Mouse (Mus musculus): ENCODE measurements at regions not wholly inside any gene's neighbourhood (a gene's known extent, or its start where the extent isn't known, plus 50 kb on each side); places are given as distances from the start of the nearest gene placed in this dataset.

DNA sequence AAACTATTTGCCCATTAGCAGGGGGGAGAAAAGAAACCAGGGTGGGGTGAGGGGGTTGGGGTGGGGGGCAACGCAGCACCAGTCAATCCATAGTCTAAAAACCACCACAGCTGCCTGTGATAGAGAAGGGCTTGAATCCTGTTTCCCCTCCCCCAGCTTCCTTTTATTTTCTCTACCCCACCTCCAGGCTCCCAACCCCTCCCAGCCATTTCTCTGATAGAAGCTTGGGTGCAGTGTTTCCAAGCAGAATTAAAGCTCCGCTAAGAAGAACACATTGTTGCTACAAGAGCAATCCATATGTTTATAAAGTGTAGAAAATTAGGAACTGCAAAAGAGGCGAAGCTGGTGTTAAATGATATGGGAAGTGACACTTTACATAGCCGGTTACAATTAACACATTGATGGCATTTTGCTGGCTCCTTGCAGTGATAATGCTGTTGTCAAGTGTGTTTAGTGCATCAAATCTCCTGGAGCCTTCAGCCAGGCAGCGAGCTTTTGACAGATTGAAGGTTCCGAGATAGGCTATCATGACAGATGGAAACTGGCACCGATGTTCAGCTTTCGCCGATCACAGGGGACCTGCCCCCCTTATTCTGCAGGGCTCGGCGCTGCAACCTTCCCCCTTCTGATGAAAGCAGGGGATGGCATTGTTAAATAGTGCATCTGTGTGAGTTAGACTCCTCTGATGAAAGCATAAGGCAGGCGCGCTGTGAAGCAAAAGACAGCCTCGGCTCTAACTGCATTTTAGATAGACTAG lies 217.8 kb upstream of the Atp5g3 start:
- no peak for TF ChIP-seq CTCF (IDR thresholded peaks at IDR 0.05; ENCODE audit: insufficient read depth, low read length)
- no peak for TF ChIP-seq POLR2A (IDR thresholded peaks at IDR 0.05; ENCODE audit: borderline replicate concordance, extremely low read depth, low read depth, low read length)
- WGBS: 5% methylated on average over 14 of the region's 14 CpGs
- DNase-seq: no peak
- no peaks in the 10 kb centered on the region for H3K4me1 ChIP-seq (ENCODE audit: control insufficient read depth, insufficient read depth, low read length)
- no peak overlapping the region for H3K4me3 ChIP-seq (replicated peaks; ENCODE audit: extremely low read depth, low read depth, low read length)

DNA sequence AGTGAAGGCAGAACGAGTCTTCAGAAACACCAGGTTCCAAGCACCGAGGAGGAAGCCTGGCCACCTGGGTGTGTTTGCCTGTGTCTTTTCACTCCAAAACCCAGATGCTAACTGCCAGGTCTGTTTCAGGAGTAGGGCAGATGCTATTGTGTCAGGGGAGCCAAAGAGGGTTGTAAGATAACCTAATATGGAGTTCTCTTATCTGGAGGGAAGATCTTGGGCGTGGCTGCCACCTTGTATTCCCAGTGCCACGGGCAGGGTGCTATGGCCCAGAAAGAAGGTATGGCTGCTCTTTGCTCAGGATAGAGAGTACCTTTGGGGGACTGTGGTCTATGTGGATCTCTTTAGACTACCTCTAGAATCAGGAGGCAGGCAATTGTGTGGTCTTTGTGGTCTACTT lies 216.0 kb upstream of the Atp5g3 start:
- 78% methylated on average over 4 of the region's 4 CpGs for WGBS
- TF ChIP-seq CTCF (IDR thresholded peaks at IDR 0.05; ENCODE audit: insufficient read depth, low read length) (no peak), POLR2A (IDR thresholded peaks at IDR 0.05; ENCODE audit: borderline replicate concordance, extremely low read depth, low read depth, low read length) (no peak)
- no peak for DNase-seq
- Histone ChIP-seq H3K4me3 (replicated peaks; ENCODE audit: extremely low read depth, low read depth, low read length) (no peak overlapping the region), H3K4me1 (ENCODE audit: control insufficient read depth, insufficient read depth, low read length) (no peaks in the 10 kb centered on the region)

DNA sequence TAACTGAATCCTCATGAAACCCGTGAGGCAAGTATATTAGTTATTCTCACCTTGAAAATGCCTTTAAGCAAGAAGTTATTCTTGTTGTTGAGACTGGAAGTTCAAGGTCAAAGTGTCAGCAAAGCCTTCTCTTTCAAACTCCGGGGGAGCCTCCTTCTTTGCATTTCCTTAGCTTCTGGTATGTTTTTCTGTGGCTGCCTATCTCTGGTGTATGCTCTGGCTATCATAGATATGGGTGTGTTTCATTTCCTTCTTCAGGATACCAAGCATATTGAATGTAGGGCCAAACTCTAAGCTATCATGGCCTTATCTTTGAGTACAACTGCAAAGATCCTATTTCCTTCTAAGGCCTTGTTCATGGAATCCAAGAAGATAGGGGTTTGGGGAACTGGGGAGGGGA lies 213.1 kb upstream of the Atp5g3 start:
- no peak for DNase-seq
- no peak overlapping the region for H3K4me3 ChIP-seq (replicated peaks; ENCODE audit: extremely low read depth, low read depth, low read length)
- no peaks in the 10 kb centered on the region for H3K4me1 ChIP-seq (ENCODE audit: control insufficient read depth, insufficient read depth, low read length)
- 61% methylated on average over 2 of the region's 2 CpGs for WGBS
- TF ChIP-seq POLR2A (IDR thresholded peaks at IDR 0.05; ENCODE audit: borderline replicate concordance, extremely low read depth, low read depth, low read length): no peak

DNA sequence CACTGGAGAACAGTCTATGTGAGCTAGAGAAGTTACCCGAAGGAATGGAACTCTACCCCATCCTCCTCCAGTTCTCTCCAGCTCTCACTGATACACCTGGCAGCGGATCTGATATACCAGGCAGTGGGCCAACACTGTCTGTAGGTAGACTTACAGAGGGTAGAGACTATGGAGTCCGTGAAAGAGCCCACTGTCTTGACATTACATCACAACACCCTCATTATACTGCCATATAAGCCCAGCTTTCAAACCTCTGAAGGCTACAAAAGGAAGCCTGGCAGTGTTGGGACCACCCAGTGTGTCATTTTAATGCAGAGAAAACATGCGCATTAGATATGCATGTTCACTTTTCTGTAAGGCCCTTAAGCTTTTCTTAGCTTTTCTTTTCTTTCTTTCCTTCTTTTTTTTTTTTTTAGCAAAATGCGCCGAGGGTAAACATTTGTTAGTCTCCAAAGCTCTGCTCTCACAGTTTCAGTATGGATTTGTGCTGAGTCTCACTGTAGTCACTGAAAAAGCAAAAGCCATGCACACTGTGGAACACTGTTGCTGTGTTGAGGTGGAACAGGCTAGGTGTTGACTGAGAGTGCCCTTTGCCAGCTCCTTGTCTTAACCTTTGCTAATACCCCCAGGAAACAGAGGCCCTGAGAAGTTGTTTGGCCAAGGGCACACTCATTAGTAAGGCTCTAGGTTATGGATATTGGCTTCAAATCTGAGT lies 212.4 kb upstream of the Atp5g3 start:
- Histone ChIP-seq H3K4me1 (ENCODE audit: control insufficient read depth, insufficient read depth, low read length) (no peaks in the 10 kb centered on the region), H3K4me3 (replicated peaks; ENCODE audit: extremely low read depth, low read depth, low read length) (no peak overlapping the region)
- DNase-seq: no peak
- TF ChIP-seq POLR2A (IDR thresholded peaks at IDR 0.05; ENCODE audit: borderline replicate concordance, extremely low read depth, low read depth, low read length) (no peak), CTCF (IDR thresholded peaks at IDR 0.05; ENCODE audit: insufficient read depth, low read length) (no peak)
- 69% methylated on average over 6 of the region's 6 CpGs for WGBS

DNA sequence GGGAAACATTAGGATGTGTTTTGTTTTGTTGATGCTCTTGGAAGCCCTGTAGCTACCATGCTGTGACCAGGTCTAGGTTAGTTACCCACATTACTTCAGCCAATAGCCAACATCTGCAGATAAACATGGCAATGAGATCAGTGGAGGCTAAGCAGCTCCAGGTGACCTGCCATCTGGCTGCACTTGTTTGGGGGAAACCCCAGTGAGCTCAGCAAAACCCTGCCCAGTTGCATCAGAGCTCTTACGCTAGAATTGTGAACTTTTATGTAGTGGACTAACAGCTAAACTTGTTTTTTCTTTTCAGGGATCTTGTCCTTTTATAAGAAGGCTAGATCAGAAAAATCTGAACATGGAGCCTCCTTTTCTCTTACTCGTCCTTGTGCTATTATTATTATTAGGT lies 211.8 kb upstream of the Atp5g3 start:
- DNase-seq: no peak
- no peaks in the 10 kb centered on the region for H3K4me1 ChIP-seq (ENCODE audit: control insufficient read depth, insufficient read depth, low read length)
- H3K4me3 ChIP-seq (replicated peaks; ENCODE audit: extremely low read depth, low read depth, low read length): no peak overlapping the region
- 74% methylated on average over 2 of the region's 2 CpGs for WGBS
- TF ChIP-seq CTCF (IDR thresholded peaks at IDR 0.05; ENCODE audit: insufficient read depth, low read length): no peak
- no peak for TF ChIP-seq POLR2A (IDR thresholded peaks at IDR 0.05; ENCODE audit: borderline replicate concordance, extremely low read depth, low read depth, low read length)

DNA sequence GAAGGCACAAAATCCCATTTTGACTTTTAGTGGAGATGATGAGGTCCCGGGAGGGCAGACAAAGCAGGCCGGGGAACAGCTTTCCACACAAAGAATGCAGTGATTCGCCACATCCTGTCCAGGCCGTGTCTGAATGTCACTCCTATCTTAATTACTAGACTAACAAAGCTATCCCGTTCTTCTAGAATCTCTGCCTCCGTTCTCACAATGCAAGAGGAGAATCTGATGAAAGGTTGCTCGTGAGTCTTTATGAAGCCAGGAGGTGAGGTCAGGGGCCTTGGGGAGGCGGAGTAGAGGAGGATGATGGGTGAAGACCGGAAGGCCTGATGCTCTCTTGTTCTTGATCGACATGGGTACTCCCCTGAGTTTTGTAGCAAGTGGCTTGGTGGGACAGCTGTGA lies 208.9 kb upstream of the Atp5g3 start:
- H3K4me3 ChIP-seq (replicated peaks; ENCODE audit: extremely low read depth, low read depth, low read length): no peak overlapping the region
- H3K4me1 ChIP-seq (ENCODE audit: control insufficient read depth, insufficient read depth, low read length): no peaks in the 10 kb centered on the region
- WGBS: 48% methylated on average over 10 of the region's 10 CpGs
- DNase-seq: no peak
- TF ChIP-seq POLR2A (IDR thresholded peaks at IDR 0.05; ENCODE audit: borderline replicate concordance, extremely low read depth, low read depth, low read length) (no peak), CTCF (IDR thresholded peaks at IDR 0.05; ENCODE audit: insufficient read depth, low read length) (no peak)

DNA sequence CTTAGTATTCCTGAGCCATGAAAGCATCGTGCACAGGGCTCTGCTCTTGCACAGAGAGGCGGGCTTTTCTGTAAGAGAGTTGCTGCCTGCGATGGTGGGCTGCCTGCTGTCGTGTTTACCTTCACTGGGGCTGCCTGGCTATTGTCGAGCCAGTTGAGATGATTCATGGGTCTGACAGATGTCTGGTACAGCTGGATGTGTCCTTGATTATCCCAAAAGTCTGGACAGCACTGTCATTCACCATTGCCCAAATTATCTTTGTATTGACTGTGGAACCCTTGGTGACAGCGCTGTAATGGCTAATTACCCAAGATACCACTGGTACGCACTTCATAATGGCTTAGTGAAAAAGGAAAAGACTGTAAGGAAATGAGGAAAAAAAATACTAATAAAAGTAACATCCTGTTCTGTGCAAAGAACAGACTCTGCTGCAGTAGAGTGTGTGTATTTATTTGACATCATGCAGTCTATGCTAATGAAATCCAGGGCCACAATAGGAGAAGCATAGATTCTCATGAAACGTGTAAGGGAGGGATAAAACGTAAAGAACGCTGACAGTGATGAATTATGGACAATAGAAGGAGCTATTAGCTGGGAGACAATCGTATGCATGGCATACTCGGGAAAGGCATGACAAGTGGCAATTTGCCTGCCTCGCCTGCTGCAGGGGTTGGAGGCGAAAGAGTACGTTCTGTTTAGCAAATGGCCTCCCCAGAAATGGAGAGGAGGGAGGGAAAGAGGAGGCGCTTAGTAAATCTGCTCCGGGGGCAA lies 208.2 kb upstream of the Atp5g3 start:
- TF ChIP-seq CTCF (IDR thresholded peaks at IDR 0.05; ENCODE audit: insufficient read depth, low read length) (no peak), POLR2A (IDR thresholded peaks at IDR 0.05; ENCODE audit: borderline replicate concordance, extremely low read depth, low read depth, low read length) (no peak)
- DNase-seq: no peak
- WGBS: 46% methylated on average over 17 of the region's 17 CpGs
- H3K4me3 ChIP-seq (replicated peaks; ENCODE audit: extremely low read depth, low read depth, low read length): no peak overlapping the region
- H3K4me1 ChIP-seq (ENCODE audit: control insufficient read depth, insufficient read depth, low read length): no peaks in the 10 kb centered on the region

DNA sequence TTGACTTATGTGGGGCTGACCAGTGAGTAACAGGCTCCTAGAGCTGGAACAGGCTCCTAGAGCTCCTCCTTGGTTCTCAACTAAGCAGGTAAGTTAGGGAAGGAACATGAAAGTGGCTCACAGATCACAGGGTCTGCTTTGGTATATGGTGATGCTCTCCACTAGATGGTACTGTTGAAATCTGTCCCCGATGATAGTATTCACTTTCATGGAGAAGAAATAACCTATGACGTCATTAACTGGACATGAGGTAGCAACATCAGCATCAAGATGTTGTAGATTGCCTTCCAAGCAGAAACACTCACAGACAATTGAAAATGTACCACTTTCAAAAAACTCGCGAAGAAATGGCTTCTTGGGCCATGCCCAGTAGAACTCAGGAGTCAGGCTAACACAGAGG lies 195.3 kb upstream of the Atp5g3 start:
- 83% methylated on average over 4 of the region's 4 CpGs for WGBS
- Histone ChIP-seq H3K4me3 (replicated peaks; ENCODE audit: extremely low read depth, low read depth, low read length) (no peak overlapping the region), H3K4me1 (ENCODE audit: control insufficient read depth, insufficient read depth, low read length) (no peaks in the 10 kb centered on the region)
- DNase-seq: no peak
- no peak for TF ChIP-seq POLR2A (IDR thresholded peaks at IDR 0.05; ENCODE audit: borderline replicate concordance, extremely low read depth, low read depth, low read length)
- no peak for TF ChIP-seq CTCF (IDR thresholded peaks at IDR 0.05; ENCODE audit: insufficient read depth, low read length)

DNA sequence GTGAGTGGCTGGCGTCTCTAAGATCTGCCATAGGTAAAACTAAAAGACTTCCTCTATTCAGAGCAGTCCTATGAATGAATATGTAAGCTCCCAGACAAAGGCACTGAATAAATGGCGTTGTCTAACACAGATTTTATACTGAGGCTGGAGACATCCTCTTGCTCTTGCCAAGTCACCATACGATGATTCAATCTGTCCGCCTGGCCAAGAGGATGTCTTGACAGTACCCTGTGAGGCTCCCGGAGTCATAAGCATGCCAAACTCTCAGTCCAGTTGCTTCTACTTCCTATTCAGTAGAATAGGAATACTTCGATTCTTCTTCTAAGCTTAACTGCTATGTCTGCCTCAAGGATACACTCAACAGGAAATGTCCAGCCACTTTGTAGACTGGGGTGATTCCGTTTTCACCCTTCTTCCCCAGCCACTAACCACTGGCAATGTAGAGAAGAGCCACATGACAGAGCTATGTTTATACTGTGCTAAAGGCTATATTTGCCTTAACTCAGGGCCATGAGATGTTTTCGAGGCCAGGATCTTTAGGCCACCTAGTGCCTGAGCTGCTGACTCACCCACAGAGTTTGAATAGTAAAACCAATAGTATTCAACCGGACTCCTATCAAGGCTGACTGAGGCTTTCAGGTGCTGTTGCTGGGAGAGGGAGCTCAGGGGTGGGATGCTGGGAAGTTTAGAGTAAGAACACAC lies 188.7 kb upstream of the Atp5g3 start:
- TF ChIP-seq CTCF (IDR thresholded peaks at IDR 0.05; ENCODE audit: insufficient read depth, low read length): no peak
- TF ChIP-seq POLR2A (IDR thresholded peaks at IDR 0.05; ENCODE audit: borderline replicate concordance, extremely low read depth, low read depth, low read length): no peak
- WGBS: 52% methylated on average over 9 of the region's 9 CpGs
- no peak overlapping the region for H3K4me3 ChIP-seq (replicated peaks; ENCODE audit: extremely low read depth, low read depth, low read length)
- H3K4me1 ChIP-seq (ENCODE audit: control insufficient read depth, insufficient read depth, low read length): no peaks in the 10 kb centered on the region
- DNase-seq: no peak

Data from lung, adult 2 months (tissue).